Comparison of ENCODE assay signal across 25 mouse cellular contexts in genomic region chr1:179713367-179713766, GRCm38 (mm10). TPM values are rescaled to one million over a fixed set of nuclear protein-coding genes. Genes with fewer than 3 reads are reported as not detected.
"Had no signal": no experiment of that assay in that cellular context is flagged by ENCODE, and none has a peak within 500 bp of the region (broad histone marks: within the 10 kb centered on the region; RNA-seq: fewer than 3 reads in every experiment).

No protein-coding gene starts in this region.

- H3K4me1 ChIP-seq: midbrain, embryonic 10.5 days; midbrain, embryonic 12.5 days; neural tube, embryonic 13.5 days; neural tube, embryonic 15.5 days had no signal

- H3K27ac ChIP-seq: midbrain, embryonic 10.5 days; midbrain, embryonic 12.5 days; neural tube, embryonic 13.5 days; neural tube, embryonic 15.5 days had no signal

- H3K9ac ChIP-seq: lung, embryonic 14.5 days; midbrain, embryonic 12.5 days; neural tube, embryonic 13.5 days; neural tube, embryonic 15.5 days had no signal

- DNase-seq: lung, adult 18-20 months; lung, embryonic 14.5 days; lung, postnatal 10 days; lung, postnatal 4 days; midbrain, embryonic 14.5 days; retina, postnatal 1 day; right cerebral cortex, adult 18-20 months; right cerebral cortex, postnatal 25 days; right cerebral cortex, postnatal 4 days; spleen, adult 18-20 months; thymus, adult 18-20 months; thymus, postnatal 14 days; thymus, postnatal 36 days had no signal

- H3K9me3 ChIP-seq: neural tube, embryonic 13.5 days; neural tube, embryonic 15.5 days had no signal

- H3K27me3 ChIP-seq: midbrain, embryonic 12.5 days; neural tube, embryonic 13.5 days; neural tube, embryonic 15.5 days had no signal

- H3K4me2 ChIP-seq: lung, embryonic 14.5 days; midbrain, embryonic 12.5 days; neural tube, embryonic 13.5 days; neural tube, embryonic 15.5 days had no signal

- H3K4me3 ChIP-seq: midbrain, embryonic 10.5 days; midbrain, embryonic 12.5 days; myocyte; neural tube, embryonic 13.5 days; neural tube, embryonic 15.5 days had no signal

- H3K36me3 ChIP-seq: midbrain, embryonic 10.5 days; midbrain, embryonic 12.5 days; neural tube, embryonic 13.5 days; neural tube, embryonic 15.5 days had no signal

RNA-seq across cellular contexts. Expression of gene Kif28, which starts 31.7 kb away (rescaled TPM):
- total RNA-seq: megakaryocyte, adult 5-6 weeks; megakaryocyte-erythroid progenitor cell, adult 5-6 weeks had no signal
- polyA plus RNA-seq: lung, embryonic 14.5 days; lung, embryonic 16.5 days; midbrain, embryonic 12.5 days; midbrain, embryonic 14.5 days; neural tube, embryonic 11.5 days; neural tube, embryonic 13.5 days; neural tube, embryonic 15.5 days; small intestine, adult 2 months; stomach, embryonic 14.5 days; thymus, postnatal 0 days had no signal
